Mouse (Mus musculus) MEL (cell line): ENCODE measurements around the gene Rrp8. TPM values are rescaled to one million over a fixed set of nuclear protein-coding genes. Genes with fewer than 3 reads are reported as not detected.

ENCODE experiments used
- DNase-seq: peaks from one replicate; pipeline ENCODE4 v3.0.0; 2011; ENCODE audit warnings: low read depth, low spot score
- H3K27ac ChIP-seq: 2 replicates; pipeline ENCODE4 v1.5.1; 2012; ENCODE audit warnings: low read depth, mild to moderate bottlenecking, control low read depth, low read length, moderate library complexity; ENCODE audit not compliant: control insufficient read depth
- H3K27me3 ChIP-seq, 2 experiments: fragments of 150-350 bp in 1 of 2; sonication (generic) in 1 of 2; 2 replicates each; pipeline ENCODE4 v1.6.1; 2012; ENCODE audit warnings: low read length in 2 of 2, mild to moderate bottlenecking in 2 of 2, improper control_type of control experiment in 1 of 2, moderate library complexity in 1 of 2; ENCODE audit not compliant: insufficient read depth in 2 of 2, control insufficient read depth in 1 of 2
- H3K36me3 ChIP-seq, 2 experiments: 2 replicates each; pipeline ENCODE4 v1.6.1; 2012 to 2014; ENCODE audit warnings: low read length in 2 of 2, improper control_type of control experiment in 1 of 2, inconsistent platforms in 1 of 2, mild to moderate bottlenecking in 1 of 2; ENCODE audit not compliant: insufficient read depth in 2 of 2, control insufficient read depth in 1 of 2
- H3K4me1 ChIP-seq, 2 experiments: fragments of 150-350 bp in 1 of 2; sonication (generic) in 1 of 2; 2 replicates each; pipeline ENCODE4 v1.6.1; 2012; ENCODE audit warnings: low read length in 2 of 2, improper control_type of control experiment in 1 of 2, mild to moderate bottlenecking in 1 of 2; ENCODE audit not compliant: insufficient read depth in 2 of 2, control insufficient read depth in 1 of 2
- H3K4me3 ChIP-seq, 2 experiments: fragments of 150-350 bp in 1 of 2; sonication (generic) in 1 of 2; 2 replicates each; pipeline ENCODE4 v1.5.1; 2012; ENCODE audit warnings: low read depth in 2 of 2, low read length in 2 of 2, mild to moderate bottlenecking in 2 of 2, moderate library complexity in 2 of 2, control low read depth in 1 of 2, improper control_type of control experiment in 1 of 2; ENCODE audit not compliant: control insufficient read depth in 1 of 2, insufficient read depth in 1 of 2
- H3K79me2 ChIP-seq: 2 replicates; pipeline ENCODE4 v1.6.1; 2012; ENCODE audit warnings: mild to moderate bottlenecking, low read length, moderate library complexity; ENCODE audit not compliant: control insufficient read depth, poor library complexity, insufficient read depth
- H3K9ac ChIP-seq: 2 replicates; pipeline ENCODE4 v1.6.1; 2012; ENCODE audit warnings: low read depth, mild to moderate bottlenecking, control low read depth, low read length, moderate library complexity; ENCODE audit not compliant: control insufficient read depth, poor library complexity, severe bottlenecking
- H3K9me3 ChIP-seq: fragments of 150-350 bp; sonication (generic); replicated peaks from 2 replicates; pipeline ENCODE4 v1.6.1; 2012; ENCODE audit warnings: mild to moderate bottlenecking, low read length, improper control_type of control experiment, moderate library complexity; ENCODE audit not compliant: insufficient read depth
- CTCF ChIP-seq, 3 experiments: IDR thresholded peaks in 2 of 3; conservative IDR thresholded peaks in 1 of 3; 2 replicates each; pipeline ENCODE4 v1.5.1; 2011 to 2012; ENCODE audit warnings: low read length in 3 of 3, low read depth in 2 of 3, mild to moderate bottlenecking in 2 of 3, improper control_type of control experiment in 1 of 3, inconsistent platforms in 1 of 3, mixed read lengths in 1 of 3, moderate library complexity in 1 of 3; ENCODE audit not compliant: control insufficient read depth in 1 of 3, insufficient read depth in 1 of 3, poor library complexity in 1 of 3, severe bottlenecking in 1 of 3
- HCFC1 ChIP-seq: IDR thresholded peaks from 2 replicates; pipeline ENCODE4 v1.6.1; 2012; ENCODE audit warnings: low read depth, mild to moderate bottlenecking, inconsistent platforms, low read length, improper control_type of control experiment, moderate library complexity
- JUND ChIP-seq: IDR thresholded peaks from 2 replicates; pipeline ENCODE4 v1.6.1; 2011; ENCODE audit warnings: low read depth, mild to moderate bottlenecking, improper control_type of control experiment, low read length
- NELFE ChIP-seq: IDR thresholded peaks from 2 replicates; pipeline ENCODE4 v1.6.1; 2011; ENCODE audit warnings: low read depth, low read length, improper control_type of control experiment
- POLR2A ChIP-seq, 2 experiments: IDR thresholded peaks; 2 replicates each; pipeline ENCODE4 v1.6.1; 2011 to 2012; ENCODE audit warnings: low read length in 2 of 2, mild to moderate bottlenecking in 2 of 2, control low read depth in 1 of 2, improper control_type of control experiment in 1 of 2, low read depth in 1 of 2, moderate library complexity in 1 of 2; ENCODE audit not compliant: control insufficient read depth in 1 of 2, insufficient read depth in 1 of 2, poor library complexity in 1 of 2
- SIN3A ChIP-seq: IDR thresholded peaks from 2 replicates; pipeline ENCODE4 v1.6.1; 2012; ENCODE audit warnings: low read length, improper control_type of control experiment, inconsistent platforms
- SMC3 ChIP-seq: IDR thresholded peaks from 2 replicates; pipeline ENCODE4 v1.6.1; 2011; ENCODE audit warnings: low read depth, low read length, improper control_type of control experiment
- TAL1 ChIP-seq: IDR thresholded peaks from 2 replicates; pipeline ENCODE4 v1.6.1; 2012; ENCODE audit warnings: mild to moderate bottlenecking, inconsistent platforms, low read length, moderate library complexity, mixed read lengths
- TCF12 ChIP-seq: IDR thresholded peaks from 2 replicates; pipeline ENCODE4 v1.6.1; 2014; ENCODE audit warnings: low read depth, mild to moderate bottlenecking, inconsistent platforms, low read length, improper control_type of control experiment, moderate library complexity
- ZC3H11A ChIP-seq: IDR thresholded peaks from 2 replicates; pipeline ENCODE4 v1.6.1; 2012; ENCODE audit warnings: low read depth, mild to moderate bottlenecking, inconsistent platforms, low read length, improper control_type of control experiment
- ZMIZ1 ChIP-seq: IDR thresholded peaks from 2 replicates; pipeline ENCODE4 v1.6.1; 2012; ENCODE audit warnings: low read depth, mild to moderate bottlenecking, inconsistent platforms, low read length, improper control_type of control experiment, moderate library complexity
- polyA plus RNA-seq, 2 experiments: library from polyadenylated mRNA; stranded (reverse) in 1 of 2; unstranded in 1 of 2; fragments of >175 nt in 1 of 2; fragments of >200 nt in 1 of 2; gene quantifications; 2 replicates each; pipeline versions ENCODE4 v1.2.1 to v1.2.4; 2012; ENCODE audit warnings: low replicate concordance in 2 of 2, low read depth in 1 of 2; ENCODE audit not compliant: insufficient read length in 2 of 2, insufficient read depth in 1 of 2, missing spikeins in 1 of 2
- total RNA-seq: library from RNA; depleted of rRNA; stranded (reverse); fragments of 300-350 nt; gene quantifications from 2 replicates; pipeline ENCODE4 v1.2.3, GENCODE M21; 2012

The Rrp8 gene
- total and polyA plus RNA-seq, 3 experiments: 54.2 to 66.9 TPM; not detected in 1

DNA sequence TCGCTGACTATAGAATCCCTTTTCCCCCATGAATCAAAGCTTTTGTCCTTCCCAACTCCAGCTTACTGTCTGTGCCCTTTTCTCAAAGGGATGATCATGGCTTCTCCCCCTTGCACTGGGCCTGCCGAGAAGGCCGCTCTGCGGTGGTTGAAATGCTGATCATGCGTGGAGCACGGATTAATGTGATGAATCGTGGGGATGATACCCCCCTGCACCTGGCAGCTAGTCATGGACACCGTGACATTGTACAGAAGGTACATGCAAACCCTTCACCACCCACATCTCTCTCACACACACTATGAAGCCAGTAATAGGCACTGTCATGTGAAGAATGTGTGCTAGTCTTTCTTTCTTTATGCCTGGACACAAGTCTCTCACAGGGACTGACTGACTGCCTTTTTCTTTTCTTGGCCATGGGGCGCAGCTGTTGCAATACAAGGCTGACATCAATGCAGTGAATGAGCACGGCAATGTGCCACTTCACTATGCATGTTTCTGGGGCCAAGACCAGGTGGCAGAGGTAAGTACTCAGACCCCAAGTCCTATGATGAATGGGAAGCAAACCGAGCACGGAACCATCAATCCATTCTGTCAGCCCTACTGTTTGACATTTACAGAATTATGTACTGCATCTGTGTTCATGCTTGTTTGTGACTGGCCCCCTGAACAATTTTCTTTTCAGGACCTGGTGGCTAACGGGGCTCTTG is 3.1 kb upstream of the Rrp8 start:
- Histone ChIP-seq H3K36me3 (peaks cover 4 to 22% of the 10 kb centered on the region in 2 experiments; a peak in 3 of 4 replicates), H3K9ac (no peak overlapping the region), H3K27ac (no peak overlapping the region), H3K79me2 (peaks cover 35% of the 10 kb centered on the region), H3K9me3 (no peaks in the 10 kb centered on the region), H3K4me1 (peaks cover 14 to 23% of the 10 kb centered on the region in 2 experiments), H3K27me3 (no peaks in the 10 kb centered on the region), H3K4me3 (no peak overlapping the region)
- peak in 1 of 2 experiments; percentile 41; a peak in 1 of 4 replicates for TF ChIP-seq POLR2A (IDR thresholded peaks at IDR 0.05; ENCODE audit: control insufficient read depth in 1 of 2, insufficient read depth in 1 of 2, low read depth in 1 of 2, low read length in 2 of 2, poor library complexity in 1 of 2)
- TF ChIP-seq ZMIZ1: peak; percentile 59; the same call in 1 of the 2 replicates
- no peak for TF ChIP-seq HCFC1
- no peak for DNase-seq

DNA sequence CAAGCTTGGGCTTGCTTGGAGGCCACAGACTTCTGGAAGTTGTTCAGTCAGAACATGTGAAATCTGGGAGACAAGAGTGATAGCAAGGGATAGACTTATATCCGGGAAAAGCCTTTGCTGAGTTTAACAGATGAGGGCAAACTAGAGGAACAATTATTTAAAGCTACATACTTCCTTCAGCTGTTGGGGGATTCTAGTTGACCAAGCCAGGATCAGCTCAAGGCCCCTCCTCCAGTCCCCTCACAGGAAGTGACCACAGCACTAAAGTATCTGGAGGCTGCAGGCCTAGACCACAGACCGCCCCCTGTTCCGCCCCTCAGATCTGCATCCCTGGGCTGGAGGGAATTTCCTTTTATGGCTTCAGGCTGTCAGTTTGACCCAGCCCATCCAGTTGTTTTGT is 1.8 kb upstream of the Rrp8 start:
- Histone ChIP-seq H3K9me3 (no peaks in the 10 kb centered on the region), H3K4me3 (peak overlapping the region in 1 of 2 experiments; percentile 11; a peak in 1 of 4 replicates), H3K79me2 (peaks cover 44% of the 10 kb centered on the region), H3K27ac (peak overlapping the region; percentile 17; the same call in 1 of the 2 replicates), H3K4me1 (peaks cover 14 to 28% of the 10 kb centered on the region in 2 experiments), H3K9ac (peak overlapping the region; percentile 35), H3K27me3 (no peaks in the 10 kb centered on the region), H3K36me3 (peaks cover 4 to 23% of the 10 kb centered on the region in 2 experiments; a peak in 3 of 4 replicates)
- DNase-seq: peak; percentile 39
- TF ChIP-seq JUND (no peak), POLR2A (IDR thresholded peaks at IDR 0.05; ENCODE audit: control insufficient read depth in 1 of 2, insufficient read depth in 1 of 2, low read depth in 1 of 2, low read length in 2 of 2, poor library complexity in 1 of 2) (no peak), SMC3 (no peak), HCFC1 (0 out of 2 replicates have a peak, but pooled peaks have one; percentile 4), TCF12 (no peak), TAL1 (no peak), ZC3H11A (no peak)

DNA sequence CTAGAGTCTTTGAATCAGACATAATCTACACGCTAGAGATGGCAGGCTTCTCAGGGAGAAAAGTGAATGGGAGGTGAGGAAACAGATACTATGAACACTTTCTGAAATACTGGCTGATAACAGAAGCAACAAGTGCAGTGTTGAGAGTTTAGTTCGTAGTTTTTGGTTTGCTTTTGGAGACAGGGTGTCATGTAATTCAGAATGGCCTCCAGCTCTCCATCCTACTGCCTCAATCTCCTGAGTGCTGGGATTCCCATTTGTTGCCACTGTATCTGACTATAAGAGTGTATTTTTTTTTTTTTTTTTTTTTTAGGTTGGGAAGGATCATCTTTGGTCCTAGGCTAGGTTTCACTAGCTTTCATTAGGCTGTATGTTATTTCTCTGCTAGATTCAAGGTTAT is 1.1 kb upstream of the Rrp8 start:
- no peaks in the 10 kb centered on the region for H3K27me3 ChIP-seq
- H3K36me3 ChIP-seq: peaks cover 4 to 23% of the 10 kb centered on the region in 2 experiments; a peak in 3 of 4 replicates
- H3K79me2 ChIP-seq: peaks cover 40% of the 10 kb centered on the region
- no peaks in the 10 kb centered on the region for H3K9me3 ChIP-seq
- peak overlapping the region; percentile 42 for H3K27ac ChIP-seq
- H3K4me1 ChIP-seq: peaks cover 14 to 25% of the 10 kb centered on the region in 2 experiments
- peak; percentile 64 for DNase-seq
- H3K4me3 ChIP-seq: peak overlapping the region in 1 of 2 experiments; percentile 99; a peak in 1 of 4 replicates
- TF ChIP-seq SIN3A (peak; percentile 16; the same call in 1 of the 2 replicates), CTCF (IDR thresholded peaks at IDR 0.05 in 2 of 3, conservative IDR thresholded peaks at IDR 0.05 in 1 of 3; ENCODE audit: control insufficient read depth in 1 of 3, insufficient read depth in 1 of 3, low read depth in 2 of 3, low read length in 3 of 3, poor library complexity in 1 of 3, severe bottlenecking in 1 of 3) (no peak), HCFC1 (0 out of 2 replicates have a peak, but pooled peaks have one; percentile 4), NELFE (no peak)
- H3K9ac ChIP-seq: peak overlapping the region; percentile 2
